Mouse (Mus musculus) cerebellum, adult 8-10 months (tissue): Measurements from ENCODE around the gene Rap1gap2.

Source experiments
- DNase-seq: peaks from one replicate; pipeline ENCODE4 v3.0.0; 2022

The Rap1gap2 gene

DNA sequence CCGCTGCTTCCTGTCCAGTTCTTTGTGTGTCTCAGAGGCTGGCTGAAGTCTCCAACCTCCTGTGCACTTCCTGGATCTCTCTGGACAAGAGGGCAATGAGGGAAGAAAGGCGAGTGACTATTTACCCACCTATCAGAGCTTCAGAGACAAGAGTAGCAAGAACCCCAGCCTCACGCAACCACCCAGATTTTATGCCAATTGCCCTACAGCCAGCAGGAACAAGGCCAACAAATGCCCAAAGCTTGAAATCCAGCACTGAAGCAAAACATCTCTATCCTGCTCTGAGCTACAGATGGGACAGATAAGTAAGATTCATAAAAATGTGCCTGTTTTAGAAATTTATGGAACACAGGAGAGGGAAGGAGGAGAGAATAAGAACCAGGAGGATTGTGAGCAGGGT lies 109.7 kb downstream of the Rap1gap2 start:
- DNase-seq: no peak

DNA sequence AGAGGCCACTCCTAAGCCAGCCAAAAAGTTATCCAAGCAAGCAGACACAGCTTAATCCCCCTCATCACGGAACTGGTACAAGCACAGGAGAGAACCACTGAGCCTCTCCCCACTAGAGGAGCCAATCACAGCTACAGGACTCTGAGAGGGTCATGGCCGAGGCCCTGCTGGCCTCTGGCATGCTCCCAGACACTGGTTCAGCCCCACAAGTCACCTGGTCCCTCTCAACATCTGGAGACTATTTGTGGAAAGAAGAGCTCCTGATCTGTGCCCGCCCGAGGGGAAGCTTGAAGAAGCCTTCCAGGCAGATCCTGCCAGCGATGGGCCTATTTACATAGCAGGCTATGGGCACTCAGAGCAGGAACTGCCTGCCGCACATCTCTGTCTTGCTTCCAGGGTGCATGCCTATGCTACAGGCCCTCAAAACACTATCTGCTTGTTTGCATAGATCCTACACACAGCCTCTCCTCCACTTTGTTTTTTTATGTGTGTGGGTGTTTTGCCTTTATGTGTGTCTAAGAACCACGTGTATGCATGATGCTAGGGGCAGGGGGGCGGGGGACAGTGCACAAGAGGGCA lies 111.1 kb downstream of the Rap1gap2 start:
- no peak for DNase-seq

DNA sequence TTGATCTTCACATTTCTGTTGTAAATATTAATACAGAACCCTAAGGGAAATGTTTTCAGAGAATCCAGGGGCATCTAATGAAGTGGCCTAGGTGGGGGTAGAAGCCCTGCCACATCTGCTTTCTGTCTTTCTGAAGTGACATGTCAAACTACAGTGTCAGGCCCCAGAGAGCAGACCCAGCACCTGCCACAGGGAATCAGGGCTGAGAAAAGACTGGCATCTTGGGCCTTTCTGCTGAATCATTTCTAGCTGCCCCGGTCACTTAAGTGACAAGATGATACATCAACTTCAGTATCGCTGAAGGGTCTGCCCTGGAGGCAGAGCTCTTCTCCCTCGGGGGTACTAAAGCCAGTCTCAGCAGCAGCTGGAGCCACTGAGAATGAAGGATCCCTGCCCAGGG lies 111.7 kb downstream of the Rap1gap2 start:
- no peak for DNase-seq

- DNase-seq: no peak
These were observed 114.1 kb downstream of the Rap1gap2 start for GRCm38 (mm10) chr11:74496581-74496980.

DNA sequence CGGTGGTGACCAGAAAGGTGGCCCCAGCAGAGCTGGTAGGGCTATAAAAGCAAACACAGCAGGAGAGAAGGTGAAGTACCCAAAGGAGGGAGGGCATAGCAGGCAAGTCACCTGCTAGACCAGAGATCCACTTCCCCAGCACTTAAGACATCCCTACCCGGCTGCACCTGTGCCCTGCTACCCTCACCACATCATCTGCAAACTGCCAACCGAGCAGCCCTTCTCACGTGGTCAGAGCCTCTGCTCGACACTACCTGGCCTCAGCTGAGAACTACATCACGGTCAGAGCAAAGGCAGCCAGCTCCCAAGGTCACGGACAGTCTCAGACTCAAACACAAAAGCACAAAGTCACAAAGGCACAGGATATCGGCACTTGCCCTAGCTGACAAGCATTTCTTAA lies 116.8 kb downstream of the Rap1gap2 start:
- no peak for DNase-seq

- no peak for DNase-seq
These were observed 117.4 kb downstream of the Rap1gap2 start for GRCm38 (mm10) chr11:74493172-74493862.

DNA sequence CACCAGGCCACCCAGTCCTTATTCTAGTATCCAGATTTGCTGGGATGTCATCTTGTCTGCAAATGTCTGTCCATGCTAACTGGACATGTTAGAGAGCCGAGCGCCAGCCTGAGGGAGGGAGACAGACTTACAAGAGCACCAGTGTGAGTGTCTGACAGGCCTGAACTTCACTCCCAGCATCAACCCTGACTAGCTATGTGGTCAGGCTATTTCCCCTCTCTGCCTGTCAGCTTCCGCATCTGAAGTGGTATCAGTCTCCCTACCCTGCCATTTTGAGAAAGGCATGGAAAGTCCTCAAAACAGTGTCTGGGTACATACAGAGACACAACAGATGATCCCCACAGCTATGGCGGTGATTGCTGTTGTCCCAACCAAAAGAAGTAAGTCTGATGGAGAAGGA lies 119.6 kb downstream of the Rap1gap2 start:
- no peak for DNase-seq

DNA sequence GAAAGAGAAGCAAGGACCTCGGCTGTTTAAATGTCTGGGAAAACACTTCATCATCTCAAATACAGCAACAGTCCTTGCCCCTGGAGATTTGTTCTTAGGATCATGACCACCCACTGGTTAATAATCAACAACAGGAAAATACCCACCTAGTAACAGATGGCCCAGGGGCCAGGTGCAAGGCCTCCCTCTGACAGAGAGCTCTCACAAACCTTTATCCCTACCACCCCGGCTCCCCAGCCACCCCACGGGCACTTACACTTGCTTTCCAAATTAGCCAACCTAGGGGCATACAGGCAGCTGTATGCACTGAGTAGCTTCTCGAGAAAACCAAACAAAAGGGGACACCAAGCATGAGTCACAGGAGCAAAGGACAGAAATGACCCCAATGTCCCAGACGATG lies 121.5 kb downstream of the Rap1gap2 start:
- DNase-seq: no peak

DNA sequence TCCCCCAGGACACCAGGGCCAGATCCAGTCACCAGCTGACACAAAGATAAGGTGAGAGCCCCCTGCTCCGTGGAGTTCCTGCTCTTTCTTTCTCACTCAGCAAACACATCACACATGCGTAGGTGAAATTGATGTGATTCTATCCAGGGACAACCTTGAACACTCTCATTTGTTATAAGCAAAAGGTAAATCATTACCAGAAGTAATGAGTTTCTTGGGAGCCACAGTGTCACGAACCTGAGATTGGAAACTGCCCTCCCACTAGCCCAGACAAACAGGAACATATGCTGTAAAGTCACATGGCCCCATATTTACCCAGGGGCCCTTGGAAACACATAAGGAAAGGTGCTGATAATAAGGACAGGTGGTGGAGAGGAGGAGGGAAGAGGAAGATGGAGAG lies 122.8 kb downstream of the Rap1gap2 start:
- DNase-seq: no peak

DNA sequence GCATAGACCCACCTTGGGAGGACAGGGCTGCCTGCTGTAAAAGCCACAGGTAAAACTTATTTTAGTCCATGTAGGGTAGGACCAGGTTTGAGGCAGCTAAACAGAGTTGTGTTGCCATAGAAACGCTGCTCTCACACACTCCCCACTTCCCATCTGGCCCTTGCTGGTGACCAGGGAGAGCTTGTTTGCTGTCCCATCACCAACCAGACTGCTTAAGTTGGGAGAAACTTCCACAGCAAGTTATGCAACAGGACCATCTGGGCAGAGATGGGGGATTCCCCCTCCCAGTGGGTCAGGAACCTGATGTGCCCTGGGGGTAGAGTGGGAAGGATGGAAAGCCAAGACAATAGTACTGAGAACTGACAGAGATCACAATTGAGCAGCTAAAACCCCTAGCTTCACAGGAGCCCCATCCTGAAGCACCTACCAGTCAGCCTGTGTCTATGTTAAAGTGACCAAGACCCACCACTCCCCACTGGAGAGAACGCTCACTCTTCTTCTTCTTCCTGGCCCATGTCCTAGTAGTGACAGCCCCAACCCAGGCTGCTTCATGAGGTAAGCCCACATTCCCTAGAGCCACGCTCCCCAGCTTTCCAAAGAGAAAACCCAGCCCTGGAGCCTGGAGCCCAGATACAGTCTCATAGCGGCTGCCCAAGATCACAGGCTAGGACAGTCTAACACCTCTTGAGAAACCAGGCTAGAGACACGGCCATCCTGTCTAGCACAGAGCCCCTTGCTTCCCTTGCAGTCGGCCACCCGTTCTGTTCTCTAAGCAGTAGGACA lies 125.1 kb downstream of the Rap1gap2 start:
- DNase-seq: no peak

- no peak for DNase-seq
These were observed 126.8 kb downstream of the Rap1gap2 start for GRCm38 (mm10) chr11:74483871-74484270.

DNA sequence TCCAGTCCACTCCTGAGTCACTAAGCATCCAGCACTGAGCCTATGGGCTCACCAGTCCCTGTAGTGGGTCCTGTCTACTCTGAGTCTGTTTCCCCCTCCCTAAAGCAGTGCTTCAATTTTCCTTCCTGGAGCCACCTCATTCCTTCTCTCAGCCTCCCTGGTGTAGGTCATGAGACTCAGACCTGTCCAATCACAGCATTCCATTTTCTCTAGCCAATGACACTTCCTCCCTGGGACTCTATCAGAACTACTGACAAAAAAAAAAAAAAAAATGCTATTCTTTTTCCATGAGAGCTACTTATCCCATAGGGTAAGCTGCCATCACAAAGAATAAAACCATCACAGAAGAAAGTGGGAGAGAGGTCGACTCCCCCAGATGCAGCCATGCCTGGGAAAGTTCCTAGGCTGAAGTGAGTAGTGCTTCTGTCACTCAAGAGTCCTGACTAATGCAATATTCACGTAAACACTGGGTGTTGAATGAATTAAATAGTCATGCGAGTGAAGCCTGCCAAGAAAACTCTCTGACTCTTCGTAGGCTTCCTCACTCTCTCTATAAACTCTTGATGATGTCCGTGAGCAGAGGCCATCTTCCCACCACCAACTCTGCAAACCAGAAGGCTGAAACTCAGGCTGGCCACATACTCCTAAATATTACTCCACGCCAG lies 127.4 kb downstream of the Rap1gap2 start:
- no peak for DNase-seq

GRCm38 (mm10) chr11:74481797-74482196 lies 128.9 kb downstream of the Rap1gap2 start:
- no peak for DNase-seq

- no peak for DNase-seq
These were observed 130.9 kb downstream of the Rap1gap2 start for GRCm38 (mm10) chr11:74479715-74480289.

DNA sequence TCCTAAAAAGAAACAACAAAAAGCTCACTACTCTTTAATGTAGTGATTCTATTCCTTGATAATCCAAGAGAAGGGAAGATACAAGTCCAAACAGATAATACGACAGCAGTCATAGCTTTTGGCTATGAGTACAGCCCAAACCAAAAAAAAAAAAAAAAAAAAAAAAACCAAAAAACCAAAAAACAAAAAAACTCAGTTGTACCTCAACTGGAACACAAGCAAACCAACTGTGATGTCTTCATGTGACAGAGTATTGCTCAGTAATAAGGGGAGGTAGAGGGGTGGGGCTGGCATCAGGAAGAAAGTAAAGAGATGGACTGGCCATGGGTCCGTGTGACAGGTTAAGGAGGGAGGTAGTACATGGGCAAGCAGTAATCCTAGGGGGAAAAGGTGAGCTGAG lies 131.8 kb downstream of the Rap1gap2 start:
- no peak for DNase-seq

- no peak for DNase-seq
These were observed 138.0 kb downstream of the Rap1gap2 start for GRCm38 (mm10) chr11:74472671-74473070.

GRCm38 (mm10) chr11:74468195-74468594 lies 142.5 kb downstream of the Rap1gap2 start:
- DNase-seq: no peak

GRCm38 (mm10) chr11:74465712-74466111 lies 145.0 kb downstream of the Rap1gap2 start:
- no peak for DNase-seq

GRCm38 (mm10) chr11:74464181-74464977 lies 146.3 kb downstream of the Rap1gap2 start:
- no peak for DNase-seq

- peak; percentile 17 for DNase-seq
These were observed 148.1 kb downstream of the Rap1gap2 start for GRCm38 (mm10) chr11:74462651-74463050.

DNA sequence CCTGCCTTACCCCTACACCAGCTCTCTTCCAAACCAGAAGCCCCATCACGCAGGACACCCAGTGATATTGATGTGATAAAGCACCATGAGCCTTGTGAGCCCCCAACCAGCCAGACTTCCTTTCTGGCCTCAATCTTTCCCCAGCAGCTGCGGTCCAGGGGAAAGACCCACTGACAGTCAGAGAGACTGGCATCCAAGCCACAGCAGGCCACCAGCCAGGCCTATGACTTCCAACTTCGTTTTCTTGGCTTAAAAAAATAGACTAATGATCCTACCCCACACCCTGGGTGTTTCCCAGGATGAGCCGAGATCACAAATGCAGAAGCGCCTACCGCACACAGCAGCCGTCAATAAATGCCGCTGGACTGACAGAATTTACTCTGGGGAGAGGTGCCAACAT lies 151.1 kb downstream of the Rap1gap2 start:
- no peak for DNase-seq

- DNase-seq: no peak
These were observed 152.3 kb downstream of the Rap1gap2 start for GRCm38 (mm10) chr11:74458400-74458799.
